Mouse (Mus musculus) heart, postnatal 0 days (tissue): ENCODE results near the gene Cela2a. TPM values are rescaled to one million over a fixed set of nuclear protein-coding genes. Genes with fewer than 3 reads are reported as not detected.
A peak's percentile ranks its signal among the peaks of the same experiment; 100 is the strongest.

Experiments
- ATAC-seq: fragments of 200-750 bp; cut with Nextera tagmentation; 2 replicates; pipeline ENCODE4 v1.8.0; 2017; ENCODE audit warnings: low read depth, moderate number of reproducible peaks, moderate library complexity; ENCODE audit not compliant: insufficient read depth
- DNase-seq: peaks from one replicate; pipeline ENCODE4 v3.0.0-alpha.2; 2016; ENCODE audit warnings: low spot score
- H3K27ac ChIP-seq: fragments of 300-500 bp; sonication (generic); 2 replicates; pipeline ENCODE4 v1.5.1; 2014; ENCODE audit warnings: low read depth, mild to moderate bottlenecking
- H3K27me3 ChIP-seq: fragments of 300-500 bp; sonication (generic); 2 replicates; pipeline ENCODE4 v1.6.1; 2014; ENCODE audit warnings: low read length, mixed read lengths; ENCODE audit not compliant: control insufficient read depth, insufficient read depth
- H3K36me3 ChIP-seq: fragments of 300-500 bp; sonication (generic); replicated peaks from 2 replicates; pipeline ENCODE4 v1.6.1; 2014; ENCODE audit warnings: low read length, mixed read lengths; ENCODE audit not compliant: control insufficient read depth, insufficient read depth
- H3K4me1 ChIP-seq: fragments of 300-500 bp; sonication (generic); 2 replicates; pipeline ENCODE4 v1.6.1; 2014; ENCODE audit warnings: antibody characterized with exemption; ENCODE audit not compliant: control insufficient read depth, insufficient read depth
- H3K4me2 ChIP-seq: fragments of 300-500 bp; sonication (generic); 2 replicates; pipeline ENCODE4 v1.6.1; 2014; ENCODE audit warnings: low read depth, mild to moderate bottlenecking, low read length, moderate library complexity
- H3K4me3 ChIP-seq: fragments of 300-500 bp; sonication (generic); 2 replicates; pipeline ENCODE4 v1.5.1; 2014; ENCODE audit warnings: low read depth, low read length
- H3K9ac ChIP-seq: fragments of 300-500 bp; sonication (generic); replicated peaks from 2 replicates; pipeline ENCODE4 v1.6.1; 2014; ENCODE audit warnings: low read depth, low read length, mixed read lengths
- H3K9me3 ChIP-seq: fragments of 300-500 bp; sonication (generic); replicated peaks from 2 replicates; pipeline ENCODE4 v1.6.1; 2016; ENCODE audit warnings: low read length; ENCODE audit not compliant: control insufficient read depth
- CTCF ChIP-seq: IDR thresholded peaks from 2 replicates; pipeline ENCODE4 v1.5.1; 2016; ENCODE audit warnings: antibody characterized with exemption, control low read depth, low read depth
- EP300 ChIP-seq: IDR thresholded peaks from 2 replicates; pipeline ENCODE4 v1.6.1; 2016; ENCODE audit warnings: antibody characterized with exemption, low read depth
- WGBS: fragments of 180-500 bp; shearing (Covaris S2); extraction: QIAGEN DNeasy Blood & Tissue Kit; methylation state at CpG from one replicate; pipeline ENCODE4 v1.1.7; 2014; 5-methylcytosine and 5-hydroxymethylcytosine counted together
- polyA plus RNA-seq: library from polyadenylated mRNA; unstranded; fragments of >200 nt; fragmentation: Nextera tagmentation; extraction: Ambion mirVana; gene quantifications from 2 replicates; pipeline ENCODE4 v1.2.1, GENCODE M21; 2015
- total RNA-seq: library from RNA; depleted of rRNA; stranded (reverse); fragments of >200 nt; gene quantifications from 2 replicates; pipeline ENCODE4 v1.2.3, GENCODE M21; 2014; ENCODE audit warnings: low replicate concordance

Gene Cela2a
- total and polyA plus RNA-seq, 2 experiments from 2014 or later, result 0.20 TPM; not detected in 1

GRCm38 (mm10) chr4:141867498-141867897, 41.5 kb upstream of the Cela2a start:
- WGBS, result 17% methylated on average over 4 of the region's 4 CpGs
- ATAC-seq (peak; percentile 47), DNase-seq (peak; percentile 73)
- Histone ChIP-seq H3K36me3 (0 out of 2 replicates have a peak, but pooled peaks cover 6% of the 10 kb centered on the region), H3K27me3 (no peaks in the 10 kb centered on the region), H3K9me3 (no peaks in the 10 kb centered on the region), H3K27ac (peak overlapping the region; percentile 84), H3K4me2 (peak overlapping the region; percentile 35), H3K4me3 (no peak overlapping the region), H3K9ac (no peak overlapping the region), H3K4me1 (peaks cover 44% of the 10 kb centered on the region)
- TF ChIP-seq CTCF (no peak), EP300 (no peak)

GRCm38 (mm10) chr4:141866933-141867490, 41.1 kb upstream of the Cela2a start:
- TF ChIP-seq EP300 (peak; percentile 92), CTCF (no peak)
- Histone ChIP-seq H3K4me2 (peak overlapping the region; percentile 35), H3K9me3 (no peaks in the 10 kb centered on the region), H3K4me1 (peaks cover 40% of the 10 kb centered on the region), H3K36me3 (0 out of 2 replicates have a peak, but pooled peaks cover 6% of the 10 kb centered on the region), H3K9ac (no peak overlapping the region), H3K27me3 (no peaks in the 10 kb centered on the region), H3K27ac (peak overlapping the region; percentile 84), H3K4me3 (no peak overlapping the region)
- DNase-seq, result peak; percentile 74
- WGBS, result 11% methylated on average over 10 of the region's 10 CpGs
- peak; percentile 74 for ATAC-seq

- WGBS, result 85% methylated on average over 5 of the region's 5 CpGs
- TF ChIP-seq EP300, result no peak
- no peak for TF ChIP-seq CTCF
- no peak for ATAC-seq
- Histone ChIP-seq H3K27ac (no peak overlapping the region), H3K9me3 (no peaks in the 10 kb centered on the region), H3K4me2 (no peak overlapping the region), H3K4me1 (peaks cover 32% of the 10 kb centered on the region), H3K9ac (no peak overlapping the region), H3K4me3 (no peak overlapping the region), H3K27me3 (no peaks in the 10 kb centered on the region), H3K36me3 (peaks cover 9% of the 10 kb centered on the region)
- DNase-seq, result no peak
These were observed 39.6 kb upstream of the Cela2a start for GRCm38 (mm10) chr4:141865600-141865999.

- no peak overlapping the region for H3K4me3 ChIP-seq
- H3K27ac ChIP-seq, result no peak overlapping the region
- TF ChIP-seq EP300 (no peak), CTCF (no peak)
- no peak overlapping the region for H3K4me2 ChIP-seq
- H3K36me3 ChIP-seq, result peaks cover 11% of the 10 kb centered on the region
- no peak overlapping the region for H3K9ac ChIP-seq
- ATAC-seq (no peak), DNase-seq (no peak)
- no peaks in the 10 kb centered on the region for H3K27me3 ChIP-seq
- peaks cover 30% of the 10 kb centered on the region for H3K4me1 ChIP-seq
- no peaks in the 10 kb centered on the region for H3K9me3 ChIP-seq
- 87% methylated on average over 5 of the region's 5 CpGs for WGBS
These were observed 39.0 kb upstream of the Cela2a start for GRCm38 (mm10) chr4:141865006-141865405.

- Histone ChIP-seq H3K27ac (no peak overlapping the region), H3K36me3 (peaks cover 16% of the 10 kb centered on the region), H3K9me3 (no peaks in the 10 kb centered on the region), H3K27me3 (no peaks in the 10 kb centered on the region), H3K9ac (no peak overlapping the region), H3K4me1 (peaks cover 25% of the 10 kb centered on the region), H3K4me3 (no peak overlapping the region), H3K4me2 (no peak overlapping the region)
- no peak for DNase-seq
- 95% methylated on average over 8 of the region's 8 CpGs for WGBS
- TF ChIP-seq CTCF (no peak), EP300 (no peak)
- ATAC-seq, result no peak
These were observed 38.5 kb upstream of the Cela2a start for GRCm38 (mm10) chr4:141864506-141864905.
